Mouse (Mus musculus): Measurements from ENCODE around the gene Plekhh1. TPM values are rescaled to one million over a fixed set of nuclear protein-coding genes. Genes with fewer than 3 reads are reported as not detected.

The Plekhh1 gene
- polyA plus RNA-seq, 1 experiment from 2014 or later = 3.1 TPM

DNA sequence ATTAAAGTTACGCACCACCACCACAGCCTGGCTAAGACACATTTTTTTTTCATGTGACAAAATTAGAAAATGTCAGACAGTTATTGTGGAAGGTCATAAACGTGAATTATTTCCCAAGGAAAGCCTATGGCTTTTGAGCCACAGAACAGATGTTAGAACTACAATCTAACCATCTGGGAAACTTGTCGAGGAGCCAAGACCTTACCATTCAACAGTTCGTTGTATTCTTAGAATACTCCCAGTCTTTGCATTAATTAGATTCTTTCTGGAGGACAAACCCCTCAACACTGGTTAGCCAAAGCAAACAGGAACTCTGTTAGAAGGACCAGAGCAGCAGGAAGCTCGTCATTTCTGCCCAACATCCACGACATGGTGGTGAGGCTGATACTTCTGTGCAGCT, 17.2 kb downstream of the Plekhh1 start:
- H3K9ac ChIP-seq (ENCODE audit: low read length) = no peak overlapping the region
- 66% methylated on average over 6 of the region's 6 CpGs for WGBS
- no peaks in the 10 kb centered on the region for H3K9me3 ChIP-seq (ENCODE audit: control insufficient read depth, low read length)
- no peak overlapping the region for H3K4me3 ChIP-seq (ENCODE audit: low read length)
- no peak overlapping the region for H3K4me2 ChIP-seq (ENCODE audit: low read depth, low read length)
- no peaks in the 10 kb centered on the region for H3K27me3 ChIP-seq (ENCODE audit: control insufficient read depth, insufficient read depth, low read depth, low read length)
- H3K4me1 ChIP-seq (replicated peaks; ENCODE audit: control insufficient read depth, insufficient read depth, low read length) = no peaks in the 10 kb centered on the region
- H3K27ac ChIP-seq (ENCODE audit: low read length) = no peak overlapping the region
- H3K36me3 ChIP-seq (ENCODE audit: control insufficient read depth, insufficient read depth, low read length) = peaks cover 2% of the 10 kb centered on the region
- ATAC-seq (ENCODE audit: low read depth) = no peak

DNA sequence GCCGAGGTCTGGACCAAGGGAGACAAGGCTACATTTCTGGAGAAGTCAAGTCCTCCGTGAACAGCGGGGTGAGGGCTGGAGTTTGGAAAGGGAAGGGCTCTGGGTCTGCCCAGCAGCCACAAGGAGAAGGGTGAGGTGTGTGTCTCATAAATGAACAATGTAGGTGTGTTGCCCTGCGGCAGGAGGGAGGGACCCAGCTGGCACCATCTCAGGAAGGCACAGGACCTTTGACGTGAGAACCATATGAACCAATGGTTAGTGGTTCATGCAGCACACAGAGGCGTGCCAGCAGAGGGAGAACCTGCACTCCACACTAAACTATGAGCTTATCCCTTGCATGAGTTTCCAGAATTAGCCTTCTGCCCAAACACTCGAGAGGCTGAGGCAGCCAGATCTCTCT, 18.2 kb downstream of the Plekhh1 start:
- Histone ChIP-seq H3K9ac (ENCODE audit: low read length) (no peak overlapping the region), H3K36me3 (ENCODE audit: control insufficient read depth, insufficient read depth, low read length) (peaks cover 2% of the 10 kb centered on the region), H3K27ac (ENCODE audit: low read length) (no peak overlapping the region), H3K4me3 (ENCODE audit: low read length) (no peak overlapping the region), H3K9me3 (ENCODE audit: control insufficient read depth, low read length) (no peaks in the 10 kb centered on the region), H3K4me2 (ENCODE audit: low read depth, low read length) (no peak overlapping the region), H3K27me3 (ENCODE audit: control insufficient read depth, insufficient read depth, low read depth, low read length) (no peaks in the 10 kb centered on the region), H3K4me1 (replicated peaks; ENCODE audit: control insufficient read depth, insufficient read depth, low read length) (no peaks in the 10 kb centered on the region)
- WGBS = 87% methylated on average over 7 of the region's 7 CpGs
- no peak for ATAC-seq (ENCODE audit: low read depth)

DNA sequence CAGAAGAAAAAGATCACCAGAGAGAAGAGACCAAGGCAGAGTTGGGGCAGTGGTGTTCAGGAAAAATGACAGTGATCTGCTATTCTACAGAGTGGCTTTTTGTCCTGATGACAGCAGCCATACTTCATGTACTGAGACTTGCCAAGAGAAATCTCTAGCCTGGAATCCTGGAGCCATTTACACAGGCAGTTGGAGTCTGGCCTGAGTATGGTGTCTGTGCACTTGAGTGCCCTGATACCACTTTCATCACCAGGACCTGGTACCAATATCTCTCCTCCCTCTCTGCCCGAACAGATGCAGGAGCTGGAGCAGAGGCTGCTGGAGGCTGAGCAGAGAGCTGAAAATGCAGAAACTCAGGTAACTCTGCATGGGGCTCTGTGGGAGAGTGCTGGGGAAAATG, 19.9 kb downstream of the Plekhh1 start:
- no peak overlapping the region for H3K4me2 ChIP-seq (ENCODE audit: low read depth, low read length)
- H3K9ac ChIP-seq (ENCODE audit: low read length) = no peak overlapping the region
- no peak for ATAC-seq (ENCODE audit: low read depth)
- WGBS = 100% methylated on average over 1 of the region's 1 CpGs
- H3K27me3 ChIP-seq (ENCODE audit: control insufficient read depth, insufficient read depth, low read depth, low read length) = no peaks in the 10 kb centered on the region
- H3K9me3 ChIP-seq (ENCODE audit: control insufficient read depth, low read length) = no peaks in the 10 kb centered on the region
- H3K4me3 ChIP-seq (ENCODE audit: low read length) = no peak overlapping the region
- no peak overlapping the region for H3K27ac ChIP-seq (ENCODE audit: low read length)
- H3K36me3 ChIP-seq (ENCODE audit: control insufficient read depth, insufficient read depth, low read length) = no peaks in the 10 kb centered on the region; the same call in 1 of the 2 replicates
- no peaks in the 10 kb centered on the region for H3K4me1 ChIP-seq (replicated peaks; ENCODE audit: control insufficient read depth, insufficient read depth, low read length)

DNA sequence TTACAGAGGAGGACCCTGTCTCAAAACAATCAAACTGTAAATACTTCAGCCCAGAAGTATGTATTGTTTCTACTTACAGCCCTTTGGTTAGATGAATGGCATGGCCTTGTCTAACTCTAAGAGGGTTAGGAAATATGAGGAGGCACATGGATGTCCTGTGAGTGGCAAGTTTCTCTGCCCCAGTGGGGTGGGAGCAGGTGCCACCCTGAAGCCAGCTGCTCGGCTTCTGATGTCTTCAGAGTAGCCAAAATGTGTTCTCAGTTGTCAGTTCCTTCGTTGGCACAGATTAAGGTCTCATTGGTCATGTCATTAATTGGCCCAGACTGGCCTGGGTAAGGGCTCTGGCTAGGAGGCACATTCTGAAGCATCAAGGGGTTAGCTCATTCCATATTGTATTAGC, 20.8 kb downstream of the Plekhh1 start:
- no peak overlapping the region for H3K4me3 ChIP-seq (ENCODE audit: low read length)
- H3K4me1 ChIP-seq (replicated peaks; ENCODE audit: control insufficient read depth, insufficient read depth, low read length) = no peaks in the 10 kb centered on the region
- H3K27me3 ChIP-seq (ENCODE audit: control insufficient read depth, insufficient read depth, low read depth, low read length) = no peaks in the 10 kb centered on the region
- H3K27ac ChIP-seq (ENCODE audit: low read length) = no peak overlapping the region
- H3K9me3 ChIP-seq (ENCODE audit: control insufficient read depth, low read length) = no peaks in the 10 kb centered on the region
- no peak overlapping the region for H3K9ac ChIP-seq (ENCODE audit: low read length)
- no peak for ATAC-seq (ENCODE audit: low read depth)
- H3K36me3 ChIP-seq (ENCODE audit: control insufficient read depth, insufficient read depth, low read length) = peaks cover 3% of the 10 kb centered on the region; the same call in 1 of the 2 replicates
- WGBS = 67% methylated on average over 2 of the region's 2 CpGs
- H3K4me2 ChIP-seq (ENCODE audit: low read depth, low read length) = no peak overlapping the region

DNA sequence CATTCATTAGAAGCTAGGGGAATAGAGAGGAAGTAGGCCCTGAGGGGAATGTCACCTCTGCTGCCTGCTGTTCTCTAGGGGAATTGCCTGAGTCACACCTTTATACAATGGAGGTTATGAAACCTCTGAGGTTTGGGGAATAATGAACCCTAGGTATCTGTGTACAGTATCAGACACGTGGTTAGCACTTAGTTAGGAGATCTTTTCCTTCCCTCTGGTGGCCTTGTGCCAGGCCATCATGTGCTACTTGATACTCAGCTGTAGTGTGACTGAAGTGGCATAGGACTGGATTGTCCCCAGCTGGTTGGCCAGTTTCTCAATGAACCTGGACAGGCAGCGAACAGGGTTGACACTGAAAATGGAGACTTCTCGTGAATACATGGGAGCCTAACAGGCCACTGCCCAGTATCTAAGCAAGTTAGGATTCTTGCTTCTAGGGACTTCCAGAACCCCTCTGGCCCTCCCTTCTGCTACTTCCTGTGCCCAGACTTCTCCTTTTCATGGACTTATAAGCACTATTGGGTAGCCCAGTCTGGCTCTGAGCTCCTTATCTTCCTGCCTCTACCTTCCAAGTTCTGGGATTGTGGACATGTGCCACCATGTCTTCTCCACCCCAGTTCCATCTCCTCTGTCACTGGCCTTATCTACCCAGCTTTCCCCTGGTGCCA, 21.7 kb downstream of the Plekhh1 start:
- Histone ChIP-seq H3K9me3 (ENCODE audit: control insufficient read depth, low read length) (no peaks in the 10 kb centered on the region), H3K4me2 (ENCODE audit: low read depth, low read length) (no peak overlapping the region), H3K36me3 (ENCODE audit: control insufficient read depth, insufficient read depth, low read length) (peaks cover 7% of the 10 kb centered on the region; the same call in 1 of the 2 replicates), H3K4me3 (ENCODE audit: low read length) (no peak overlapping the region), H3K27me3 (ENCODE audit: control insufficient read depth, insufficient read depth, low read depth, low read length) (no peaks in the 10 kb centered on the region), H3K4me1 (replicated peaks; ENCODE audit: control insufficient read depth, insufficient read depth, low read length) (no peaks in the 10 kb centered on the region), H3K9ac (ENCODE audit: low read length) (no peak overlapping the region), H3K27ac (ENCODE audit: low read length) (no peak overlapping the region)
- WGBS = 62% methylated on average over 3 of the region's 3 CpGs
- ATAC-seq (ENCODE audit: low read depth) = peak; percentile 82

DNA sequence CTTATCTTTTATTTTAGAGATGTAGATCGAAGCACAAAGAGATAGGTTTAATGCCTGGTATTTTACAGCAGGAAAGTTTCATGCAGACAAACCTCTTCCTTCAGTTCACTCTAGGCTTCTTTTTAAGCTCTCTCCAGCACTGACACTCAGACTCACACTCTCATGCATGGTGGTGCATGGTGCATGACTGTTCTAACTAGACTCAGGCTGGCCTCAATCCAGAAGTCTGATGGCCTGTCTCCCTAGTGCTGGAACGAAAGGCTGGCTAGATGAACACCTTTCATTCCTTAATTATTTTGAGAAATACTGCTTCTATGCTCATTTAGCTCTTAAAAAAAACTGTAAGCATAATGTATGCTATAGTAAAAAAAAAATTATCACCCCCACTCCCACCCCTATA, 23.1 kb downstream of the Plekhh1 start:
- Histone ChIP-seq H3K27ac (ENCODE audit: low read length) (no peak overlapping the region), H3K4me2 (ENCODE audit: low read depth, low read length) (no peak overlapping the region), H3K9me3 (ENCODE audit: control insufficient read depth, low read length) (no peaks in the 10 kb centered on the region), H3K4me1 (replicated peaks; ENCODE audit: control insufficient read depth, insufficient read depth, low read length) (no peaks in the 10 kb centered on the region), H3K36me3 (ENCODE audit: control insufficient read depth, insufficient read depth, low read length) (peaks cover 7% of the 10 kb centered on the region; the same call in 1 of the 2 replicates), H3K9ac (ENCODE audit: low read length) (no peak overlapping the region), H3K4me3 (ENCODE audit: low read length) (no peak overlapping the region), H3K27me3 (ENCODE audit: control insufficient read depth, insufficient read depth, low read depth, low read length) (no peaks in the 10 kb centered on the region)
- ATAC-seq (ENCODE audit: low read depth) = no peak
- 80% methylated on average over 2 of the region's 2 CpGs for WGBS

DNA sequence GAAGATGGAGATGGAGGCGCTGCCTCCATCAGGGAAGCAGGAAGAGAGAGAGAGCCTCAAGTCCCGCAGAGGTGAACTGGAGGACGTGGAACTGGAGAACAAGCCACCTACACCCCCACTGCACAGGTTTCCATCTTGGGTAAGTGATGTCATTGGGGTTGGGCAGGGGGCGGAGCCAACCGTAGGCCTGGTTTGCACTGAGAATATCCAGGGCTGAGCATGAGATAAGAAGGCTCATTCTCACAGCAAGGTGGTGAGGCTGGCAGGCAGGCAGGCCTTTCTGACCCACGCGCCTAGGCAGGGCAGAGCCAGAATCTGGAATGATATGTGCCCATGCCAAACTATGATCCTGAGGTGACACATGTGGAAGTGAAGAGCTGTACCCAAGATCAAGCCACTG, 26.3 kb downstream of the Plekhh1 start:
- no peaks in the 10 kb centered on the region for H3K27me3 ChIP-seq (ENCODE audit: control insufficient read depth, insufficient read depth, low read depth, low read length)
- no peaks in the 10 kb centered on the region for H3K4me1 ChIP-seq (replicated peaks; ENCODE audit: control insufficient read depth, insufficient read depth, low read length)
- 82% methylated on average over 7 of the region's 7 CpGs for WGBS
- H3K9me3 ChIP-seq (ENCODE audit: control insufficient read depth, low read length) = no peaks in the 10 kb centered on the region
- 0 out of 2 replicates have a peak, but pooled peaks have one; percentile 23 for ATAC-seq (ENCODE audit: low read depth)
- no peak overlapping the region for H3K4me3 ChIP-seq (ENCODE audit: low read length)
- no peak overlapping the region for H3K9ac ChIP-seq (ENCODE audit: low read length)
- H3K36me3 ChIP-seq (ENCODE audit: control insufficient read depth, insufficient read depth, low read length) = peaks cover 7% of the 10 kb centered on the region; the same call in 1 of the 2 replicates
- H3K4me2 ChIP-seq (ENCODE audit: low read depth, low read length) = no peak overlapping the region
- H3K27ac ChIP-seq (ENCODE audit: low read length) = no peak overlapping the region

DNA sequence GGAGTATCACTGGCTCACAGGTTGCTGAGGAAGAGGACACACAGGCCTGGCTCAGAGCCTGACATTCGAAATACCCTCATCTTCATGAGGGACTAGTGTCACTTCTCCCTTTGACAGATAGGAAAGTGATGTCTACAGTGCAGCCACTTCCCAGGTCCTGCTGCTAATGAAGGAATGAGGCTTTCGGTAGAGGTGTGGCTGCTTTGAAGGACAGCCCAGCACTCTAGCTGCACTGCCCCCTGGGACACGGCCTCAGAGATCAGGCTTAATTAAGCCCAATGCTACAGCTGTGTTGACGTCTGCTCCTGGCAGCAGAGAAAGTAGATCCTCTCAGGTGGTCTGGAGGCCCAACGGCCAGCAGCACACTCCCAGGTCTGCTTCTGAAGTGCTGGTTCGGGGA, 30.6 kb downstream of the Plekhh1 start:
- peaks cover 6% of the 10 kb centered on the region; the same call in 1 of the 2 replicates for H3K4me1 ChIP-seq (replicated peaks; ENCODE audit: control insufficient read depth, insufficient read depth, low read length)
- no peaks in the 10 kb centered on the region for H3K9me3 ChIP-seq (ENCODE audit: control insufficient read depth, low read length)
- H3K4me3 ChIP-seq (ENCODE audit: low read length) = no peak overlapping the region
- H3K27me3 ChIP-seq (ENCODE audit: control insufficient read depth, insufficient read depth, low read depth, low read length) = no peaks in the 10 kb centered on the region
- 66% methylated on average over 6 of the region's 6 CpGs for WGBS
- peak overlapping the region; percentile 18; the same call in 1 of the 2 replicates for H3K27ac ChIP-seq (ENCODE audit: low read length)
- H3K36me3 ChIP-seq (ENCODE audit: control insufficient read depth, insufficient read depth, low read length) = peaks cover 7% of the 10 kb centered on the region; the same call in 1 of the 2 replicates
- H3K4me2 ChIP-seq (ENCODE audit: low read depth, low read length) = no peak overlapping the region
- no peak overlapping the region for H3K9ac ChIP-seq (ENCODE audit: low read length)
- 0 out of 2 replicates have a peak, but pooled peaks have one; percentile 5 for ATAC-seq (ENCODE audit: low read depth)

DNA sequence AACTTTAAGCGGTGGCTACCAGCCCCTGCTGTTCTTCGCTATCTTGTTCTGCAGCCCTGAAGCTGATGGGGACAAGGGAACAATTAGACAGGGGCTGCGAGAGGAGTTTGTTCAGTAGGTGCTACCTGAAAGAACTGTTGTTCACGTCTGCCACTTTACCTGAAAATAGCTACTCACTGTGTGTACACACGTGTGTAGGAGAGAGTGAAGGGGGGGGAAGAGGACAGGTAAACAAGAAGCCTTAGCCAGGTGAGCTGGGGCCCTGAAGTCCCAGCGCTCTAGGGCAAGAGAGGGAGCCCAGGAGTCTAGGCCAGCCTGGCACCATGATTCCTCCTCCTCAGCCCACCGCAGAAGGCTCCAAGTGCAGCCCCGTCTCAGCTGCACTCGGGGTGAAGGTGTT, 31.2 kb downstream of the Plekhh1 start:
- Histone ChIP-seq H3K27me3 (ENCODE audit: control insufficient read depth, insufficient read depth, low read depth, low read length) (no peaks in the 10 kb centered on the region), H3K4me1 (replicated peaks; ENCODE audit: control insufficient read depth, insufficient read depth, low read length) (peaks cover 6% of the 10 kb centered on the region; the same call in 1 of the 2 replicates), H3K4me3 (ENCODE audit: low read length) (no peak overlapping the region), H3K9ac (ENCODE audit: low read length) (no peak overlapping the region), H3K27ac (ENCODE audit: low read length) (peak overlapping the region; percentile 18; the same call in 1 of the 2 replicates), H3K9me3 (ENCODE audit: control insufficient read depth, low read length) (no peaks in the 10 kb centered on the region), H3K4me2 (ENCODE audit: low read depth, low read length) (no peak overlapping the region), H3K36me3 (ENCODE audit: control insufficient read depth, insufficient read depth, low read length) (peaks cover 3% of the 10 kb centered on the region; the same call in 1 of the 2 replicates)
- WGBS = 69% methylated on average over 9 of the region's 9 CpGs
- peak; percentile 65 for ATAC-seq (ENCODE audit: low read depth)
